Mouse (Mus musculus) fat pad, adult 2 months (tissue): ENCODE results near the gene Glrx.
"Not testable (repeated sequence)": the region's sequence is repeated elsewhere in the genome, so short reads cannot be mapped to it uniquely, and the experiment has no call there.

Source experiments
- DNase-seq: peaks from one replicate; pipeline ENCODE4 v3.0.0-alpha.2; 2011; ENCODE audit warnings: low read depth, low spot score; ENCODE audit errors: extremely low read depth

Glrx gene

GRCm38 (mm10) chr13:75833499-75833898 lies 6.2 kb upstream of the Glrx start:
- DNase-seq: no peak

- DNase-seq: no peak
Measured at GRCm38 (mm10) chr13:75835461-75835860, 4.2 kb upstream of the Glrx start.

GRCm38 (mm10) chr13:75838506-75838905 lies 1.2 kb upstream of the Glrx start:
- DNase-seq: no peak

- DNase-seq: no peak
Measured at GRCm38 (mm10) chr13:75840752-75841285, 1.2 kb downstream of the Glrx start.

GRCm38 (mm10) chr13:75841950-75842349 lies 2.3 kb downstream of the Glrx start:
- DNase-seq: no peak

- no peak for DNase-seq
Measured at GRCm38 (mm10) chr13:75843331-75843730, 3.7 kb downstream of the Glrx start.

- DNase-seq: no peak
Measured at GRCm38 (mm10) chr13:75843993-75844683, 4.5 kb downstream of the Glrx start.

- DNase-seq: no peak
Measured at GRCm38 (mm10) chr13:75844833-75845518, 5.3 kb downstream of the Glrx start.

GRCm38 (mm10) chr13:75845519-75846166 lies 6.0 kb downstream of the Glrx start:
- no peak for DNase-seq

GRCm38 (mm10) chr13:75847027-75847426 lies 7.4 kb downstream of the Glrx start:
- DNase-seq: no peak

GRCm38 (mm10) chr13:75852027-75852426 lies 12.4 kb downstream of the Glrx start:
- no peak for DNase-seq

GRCm38 (mm10) chr13:75853118-75853517 lies 13.4 kb downstream of the Glrx start:
- no peak for DNase-seq

GRCm38 (mm10) chr13:75859264-75859844 lies 19.7 kb downstream of the Glrx start:
- no peak for DNase-seq

- no peak for DNase-seq
Measured at GRCm38 (mm10) chr13:75865486-75866184, 26.0 kb downstream of the Glrx start.

GRCm38 (mm10) chr13:75867876-75868275 lies 28.2 kb downstream of the Glrx start:
- no peak for DNase-seq

- DNase-seq: no peak
Measured at GRCm38 (mm10) chr13:75874608-75875376, 35.1 kb downstream of the Glrx start.

GRCm38 (mm10) chr13:75876188-75876587 lies 36.5 kb downstream of the Glrx start:
- DNase-seq: not testable (repeated sequence)

- peak; percentile 31 for DNase-seq
Measured at GRCm38 (mm10) chr13:75876592-75876991, 36.9 kb downstream of the Glrx start.

- DNase-seq: no peak
Measured at GRCm38 (mm10) chr13:75877907-75878306, 38.2 kb downstream of the Glrx start.

GRCm38 (mm10) chr13:75879756-75880155 lies 40.1 kb downstream of the Glrx start:
- DNase-seq: no peak
